Mouse (Mus musculus): ENCODE results near the gene Gbe1. TPM values are rescaled to one million over a fixed set of nuclear protein-coding genes. Genes with fewer than 3 reads are reported as not detected.
A peak's percentile ranks its signal among the peaks of the same experiment; 100 is the strongest.

Gbe1 gene
- polyA plus RNA-seq, 1 experiment from 2014 or later, result 14.2 TPM

DNA sequence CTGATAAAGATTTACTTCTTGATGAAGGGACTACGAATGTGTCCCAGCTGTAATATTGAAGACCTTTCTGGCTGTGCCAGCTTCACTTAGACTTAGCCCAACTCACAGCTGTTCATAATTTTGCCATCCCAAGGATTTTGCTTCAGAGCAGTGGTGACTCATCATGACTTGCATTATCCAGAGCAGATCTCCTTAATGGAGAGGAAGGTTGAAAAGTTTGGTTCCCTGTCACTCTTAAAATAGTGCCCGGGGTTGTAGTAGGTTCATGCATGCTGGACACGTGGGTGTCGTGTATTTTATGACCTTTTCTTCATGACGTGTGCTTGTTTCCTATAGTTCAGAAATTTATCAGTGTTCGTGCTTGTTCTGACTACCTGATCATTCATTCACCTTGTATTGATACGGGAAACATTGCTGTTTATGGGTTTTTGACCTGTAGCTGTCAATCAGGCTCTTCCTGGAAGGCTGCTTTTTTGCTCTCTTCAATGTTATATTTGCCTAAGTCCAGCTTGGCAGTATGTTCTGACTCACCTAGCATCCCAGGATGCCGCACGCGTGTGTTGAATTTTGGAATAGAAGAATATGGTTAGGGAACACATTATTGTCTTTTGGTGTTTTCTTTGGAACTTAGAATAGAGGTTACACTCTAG, 17.0 kb downstream of the Gbe1 start:
- Histone ChIP-seq H3K9me3 (no peaks in the 10 kb centered on the region), H3K27me3 (ENCODE audit: insufficient read depth, poor library complexity, severe bottlenecking) (no peaks in the 10 kb centered on the region), H3K27ac (no peak overlapping the region), H3K36me3 (no peaks in the 10 kb centered on the region), H3K4me1 (replicated peaks) (no peaks in the 10 kb centered on the region), H3K4me3 (no peak overlapping the region)
- DNase-seq (ENCODE audit: low spot score), result no peak
- 94% methylated on average over 10 of the region's 10 CpGs for WGBS

- no peak overlapping the region for H3K4me3 ChIP-seq
- 94% methylated on average over 5 of the region's 5 CpGs for WGBS
- no peaks in the 10 kb centered on the region for H3K27me3 ChIP-seq (ENCODE audit: insufficient read depth, poor library complexity, severe bottlenecking)
- no peaks in the 10 kb centered on the region for H3K9me3 ChIP-seq
- no peaks in the 10 kb centered on the region for H3K4me1 ChIP-seq (replicated peaks)
- no peak for DNase-seq (ENCODE audit: low spot score)
- H3K36me3 ChIP-seq, result no peaks in the 10 kb centered on the region
- no peak overlapping the region for H3K27ac ChIP-seq
Measured at GRCm38 (mm10) chr16:70334812-70335211, 21.1 kb downstream of the Gbe1 start.

- no peak for DNase-seq (ENCODE audit: low spot score)
- H3K27ac ChIP-seq, result no peak overlapping the region
- no peaks in the 10 kb centered on the region for H3K27me3 ChIP-seq (ENCODE audit: insufficient read depth, poor library complexity, severe bottlenecking)
- no peaks in the 10 kb centered on the region for H3K9me3 ChIP-seq
- H3K4me3 ChIP-seq, result no peak overlapping the region
- no peaks in the 10 kb centered on the region for H3K4me1 ChIP-seq (replicated peaks)
- no peaks in the 10 kb centered on the region for H3K36me3 ChIP-seq
Measured at GRCm38 (mm10) chr16:70335472-70335871, 21.7 kb downstream of the Gbe1 start.

- Histone ChIP-seq H3K4me3 (no peak overlapping the region), H3K36me3 (no peaks in the 10 kb centered on the region), H3K9me3 (no peaks in the 10 kb centered on the region), H3K27me3 (ENCODE audit: insufficient read depth, poor library complexity, severe bottlenecking) (no peaks in the 10 kb centered on the region), H3K27ac (no peak overlapping the region), H3K4me1 (replicated peaks) (no peaks in the 10 kb centered on the region)
- DNase-seq (ENCODE audit: low spot score), result no peak
- 91% methylated on average over 3 of the region's 3 CpGs for WGBS
Measured at GRCm38 (mm10) chr16:70337661-70338060, 23.9 kb downstream of the Gbe1 start.

- Histone ChIP-seq H3K9me3 (no peaks in the 10 kb centered on the region), H3K36me3 (no peaks in the 10 kb centered on the region), H3K4me1 (replicated peaks) (peaks cover 6% of the 10 kb centered on the region; the same call in 1 of the 2 replicates), H3K27me3 (ENCODE audit: insufficient read depth, poor library complexity, severe bottlenecking) (no peaks in the 10 kb centered on the region), H3K4me3 (no peak overlapping the region), H3K27ac (no peak overlapping the region)
- no peak for DNase-seq (ENCODE audit: low spot score)
- WGBS, result 86% methylated on average over 1 of the region's 1 CpGs
Measured at GRCm38 (mm10) chr16:70344496-70344895, 30.7 kb downstream of the Gbe1 start.

DNA sequence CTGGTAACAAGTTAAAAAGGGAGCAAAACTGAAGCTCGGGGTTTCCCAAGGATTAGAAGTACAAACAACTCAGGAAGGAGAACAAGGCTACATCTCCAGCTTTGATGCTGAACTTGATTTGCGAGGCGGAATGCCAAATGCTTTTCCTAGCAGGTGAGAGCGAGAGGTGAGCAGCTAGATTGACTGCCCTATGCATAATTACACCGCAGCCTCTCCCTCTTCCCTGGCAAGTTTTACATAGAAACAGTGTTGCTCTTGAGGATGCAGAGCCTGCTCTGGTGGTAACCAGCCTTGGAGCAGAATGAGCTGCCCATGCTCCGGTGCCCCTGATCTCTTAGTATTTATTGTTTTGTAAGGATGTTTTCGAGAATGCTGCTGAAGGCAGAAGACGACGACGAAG, 31.9 kb downstream of the Gbe1 start:
- no peaks in the 10 kb centered on the region for H3K9me3 ChIP-seq
- H3K27ac ChIP-seq, result no peak overlapping the region
- H3K27me3 ChIP-seq (ENCODE audit: insufficient read depth, poor library complexity, severe bottlenecking), result no peaks in the 10 kb centered on the region
- H3K4me3 ChIP-seq, result no peak overlapping the region
- peaks cover 6% of the 10 kb centered on the region; the same call in 1 of the 2 replicates for H3K4me1 ChIP-seq (replicated peaks)
- 76% methylated on average over 10 of the region's 10 CpGs for WGBS
- no peak for DNase-seq (ENCODE audit: low spot score)
- no peaks in the 10 kb centered on the region for H3K36me3 ChIP-seq

- WGBS, result 85% methylated on average over 8 of the region's 8 CpGs
- DNase-seq (ENCODE audit: low spot score), result no peak
Measured at GRCm38 (mm10) chr16:70350011-70350410, 36.3 kb downstream of the Gbe1 start.

GRCm38 (mm10) chr16:70351641-70352280, 38.0 kb downstream of the Gbe1 start:
- Histone ChIP-seq H3K27me3 (ENCODE audit: insufficient read depth, poor library complexity, severe bottlenecking) (no peaks in the 10 kb centered on the region), H3K4me1 (replicated peaks) (no peaks in the 10 kb centered on the region), H3K27ac (peak overlapping the region; percentile 56; the same call in 1 of the 2 replicates), H3K9me3 (no peaks in the 10 kb centered on the region), H3K4me3 (no peak overlapping the region), H3K36me3 (no peaks in the 10 kb centered on the region)
- peak; percentile 29 for DNase-seq (ENCODE audit: low spot score)
- WGBS, result 52% methylated on average over 11 of the region's 11 CpGs

More at GRCm38 (mm10) chr16:70350011-70350410, 36.3 kb downstream of the Gbe1 start:
- no peaks in the 10 kb centered on the region for H3K9me3 ChIP-seq
- H3K27ac ChIP-seq, result no peak overlapping the region
- no peak overlapping the region for H3K4me3 ChIP-seq
- no peaks in the 10 kb centered on the region for H3K36me3 ChIP-seq
- no peaks in the 10 kb centered on the region for H3K27me3 ChIP-seq (ENCODE audit: insufficient read depth, poor library complexity, severe bottlenecking)
- peaks cover 6% of the 10 kb centered on the region; the same call in 1 of the 2 replicates for H3K4me1 ChIP-seq (replicated peaks)

DNA sequence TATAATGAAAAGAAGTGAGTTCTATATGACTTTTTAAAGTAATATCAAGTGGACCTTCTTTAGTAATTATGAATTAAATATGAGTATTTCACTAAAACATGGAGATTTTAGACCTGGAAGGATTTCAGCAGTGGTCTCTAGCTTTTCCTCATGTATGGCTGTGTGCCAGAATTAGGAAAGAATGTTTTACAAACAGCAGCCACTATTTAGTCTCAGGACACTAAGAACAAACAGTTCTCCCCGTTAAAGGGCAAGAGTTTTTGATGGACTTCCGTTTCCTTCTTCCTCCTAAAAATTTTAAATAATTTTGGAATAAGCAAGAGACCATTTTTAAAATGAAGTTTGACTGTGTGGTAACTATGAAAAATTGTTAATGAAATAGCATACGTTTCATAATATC, 38.8 kb downstream of the Gbe1 start:
- DNase-seq (ENCODE audit: low spot score), result no peak
- 79% methylated on average over 3 of the region's 3 CpGs for WGBS
- Histone ChIP-seq H3K4me3 (no peak overlapping the region), H3K27me3 (ENCODE audit: insufficient read depth, poor library complexity, severe bottlenecking) (no peaks in the 10 kb centered on the region), H3K36me3 (no peaks in the 10 kb centered on the region), H3K4me1 (replicated peaks) (no peaks in the 10 kb centered on the region), H3K9me3 (no peaks in the 10 kb centered on the region), H3K27ac (no peak overlapping the region)

DNA sequence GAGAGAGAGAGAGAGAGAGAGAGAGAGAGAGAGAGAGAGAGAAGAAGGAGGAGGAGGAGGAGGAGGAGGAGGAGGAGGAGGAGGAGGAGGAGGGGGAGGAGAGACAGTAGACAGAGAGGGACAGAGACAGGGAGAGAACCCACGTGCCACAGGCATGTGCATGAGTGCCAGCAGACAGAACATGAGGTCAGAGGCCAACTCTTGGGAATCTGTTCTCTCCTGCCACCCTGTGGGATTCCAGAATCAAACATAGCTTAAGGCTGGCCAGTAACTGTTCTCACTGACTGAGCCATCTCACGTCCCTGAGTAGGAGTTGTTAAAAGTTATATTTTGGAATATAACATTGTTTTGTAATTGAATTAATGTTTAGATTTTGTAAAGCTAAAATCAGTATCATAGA, 39.3 kb downstream of the Gbe1 start:
- Histone ChIP-seq H3K4me1 (replicated peaks) (no peaks in the 10 kb centered on the region), H3K4me3 (no peak overlapping the region), H3K27ac (no peak overlapping the region), H3K9me3 (no peaks in the 10 kb centered on the region), H3K27me3 (ENCODE audit: insufficient read depth, poor library complexity, severe bottlenecking) (no peaks in the 10 kb centered on the region), H3K36me3 (no peaks in the 10 kb centered on the region)
- 19% methylated on average over 2 of the region's 2 CpGs for WGBS
- DNase-seq (ENCODE audit: low spot score), result peak; percentile 16

DNA sequence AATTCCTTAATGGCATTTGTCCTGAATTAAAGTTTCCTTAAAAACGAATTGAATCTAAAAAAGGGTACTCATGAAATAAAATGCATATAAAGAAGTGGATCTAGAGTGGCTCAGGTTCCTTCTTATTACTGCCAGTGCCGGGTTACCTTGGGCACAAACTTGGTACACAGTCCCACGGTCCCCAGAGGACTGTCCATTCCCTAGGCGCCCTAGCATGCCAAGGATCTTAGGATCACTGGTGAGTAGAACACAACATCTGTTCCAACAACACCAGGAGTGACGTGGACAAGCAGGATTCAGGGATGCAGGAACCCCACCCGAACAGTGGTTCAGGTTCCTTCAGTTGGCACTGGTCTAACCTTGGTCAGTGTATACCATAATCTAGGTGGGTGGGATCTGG, 44.6 kb downstream of the Gbe1 start:
- WGBS, result 93% methylated on average over 6 of the region's 6 CpGs
- H3K4me1 ChIP-seq (replicated peaks), result no peaks in the 10 kb centered on the region
- H3K27ac ChIP-seq, result no peak overlapping the region
- H3K9me3 ChIP-seq, result peaks cover 16% of the 10 kb centered on the region; the same call in 1 of the 2 replicates
- H3K36me3 ChIP-seq, result no peaks in the 10 kb centered on the region
- H3K27me3 ChIP-seq (ENCODE audit: insufficient read depth, poor library complexity, severe bottlenecking), result no peaks in the 10 kb centered on the region
- H3K4me3 ChIP-seq, result no peak overlapping the region
- DNase-seq (ENCODE audit: low spot score), result no peak

GRCm38 (mm10) chr16:70365229-70365628, 51.5 kb downstream of the Gbe1 start:
- H3K9me3 ChIP-seq, result peaks cover 7% of the 10 kb centered on the region; the same call in 1 of the 2 replicates
- no peak overlapping the region for H3K27ac ChIP-seq
- H3K4me1 ChIP-seq (replicated peaks), result no peaks in the 10 kb centered on the region
- H3K36me3 ChIP-seq, result no peaks in the 10 kb centered on the region
- no peak for DNase-seq (ENCODE audit: low spot score)
- H3K27me3 ChIP-seq (ENCODE audit: insufficient read depth, poor library complexity, severe bottlenecking), result no peaks in the 10 kb centered on the region
- 93% methylated on average over 3 of the region's 3 CpGs for WGBS
- no peak overlapping the region for H3K4me3 ChIP-seq

GRCm38 (mm10) chr16:70381045-70381444, 67.3 kb downstream of the Gbe1 start:
- Histone ChIP-seq H3K27me3 (ENCODE audit: insufficient read depth, poor library complexity, severe bottlenecking) (no peaks in the 10 kb centered on the region), H3K4me3 (no peak overlapping the region), H3K27ac (no peak overlapping the region), H3K4me1 (replicated peaks) (no peaks in the 10 kb centered on the region), H3K36me3 (no peaks in the 10 kb centered on the region), H3K9me3 (0 out of 2 replicates have a peak, but pooled peaks cover 2% of the 10 kb centered on the region)
- no peak for DNase-seq (ENCODE audit: low spot score)
- 93% methylated on average over 2 of the region's 2 CpGs for WGBS
